Mouse (Mus musculus) MEL (cell line): Measurements from ENCODE around the gene Alg5. TPM values are rescaled to one million over a fixed set of nuclear protein-coding genes. Genes with fewer than 3 reads are reported as not detected.

ENCODE experiments used
- DNase-seq: peaks from one replicate; pipeline ENCODE4 v3.0.0; 2011; ENCODE audit warnings: low read depth, low spot score
- H3K27ac ChIP-seq: 2 replicates; pipeline ENCODE4 v1.5.1; 2012; ENCODE audit warnings: low read depth, mild to moderate bottlenecking, control low read depth, low read length, moderate library complexity; ENCODE audit not compliant: control insufficient read depth
- H3K27me3 ChIP-seq, 2 experiments: fragments of 150-350 bp in 1 of 2; sonication (generic) in 1 of 2; 2 replicates each; pipeline ENCODE4 v1.6.1; 2012; ENCODE audit warnings: low read length in 2 of 2, mild to moderate bottlenecking in 2 of 2, improper control_type of control experiment in 1 of 2, moderate library complexity in 1 of 2; ENCODE audit not compliant: insufficient read depth in 2 of 2, control insufficient read depth in 1 of 2
- H3K36me3 ChIP-seq, 2 experiments: 2 replicates each; pipeline ENCODE4 v1.6.1; 2012 to 2014; ENCODE audit warnings: low read length in 2 of 2, improper control_type of control experiment in 1 of 2, inconsistent platforms in 1 of 2, mild to moderate bottlenecking in 1 of 2; ENCODE audit not compliant: insufficient read depth in 2 of 2, control insufficient read depth in 1 of 2
- H3K4me1 ChIP-seq, 2 experiments: fragments of 150-350 bp in 1 of 2; sonication (generic) in 1 of 2; 2 replicates each; pipeline ENCODE4 v1.6.1; 2012; ENCODE audit warnings: low read length in 2 of 2, improper control_type of control experiment in 1 of 2, mild to moderate bottlenecking in 1 of 2; ENCODE audit not compliant: insufficient read depth in 2 of 2, control insufficient read depth in 1 of 2
- H3K4me3 ChIP-seq, 2 experiments: fragments of 150-350 bp in 1 of 2; sonication (generic) in 1 of 2; 2 replicates each; pipeline ENCODE4 v1.5.1; 2012; ENCODE audit warnings: low read depth in 2 of 2, low read length in 2 of 2, mild to moderate bottlenecking in 2 of 2, moderate library complexity in 2 of 2, control low read depth in 1 of 2, improper control_type of control experiment in 1 of 2; ENCODE audit not compliant: control insufficient read depth in 1 of 2, insufficient read depth in 1 of 2
- H3K79me2 ChIP-seq: 2 replicates; pipeline ENCODE4 v1.6.1; 2012; ENCODE audit warnings: mild to moderate bottlenecking, low read length, moderate library complexity; ENCODE audit not compliant: control insufficient read depth, poor library complexity, insufficient read depth
- H3K9ac ChIP-seq: 2 replicates; pipeline ENCODE4 v1.6.1; 2012; ENCODE audit warnings: low read depth, mild to moderate bottlenecking, control low read depth, low read length, moderate library complexity; ENCODE audit not compliant: control insufficient read depth, poor library complexity, severe bottlenecking
- H3K9me3 ChIP-seq: fragments of 150-350 bp; sonication (generic); replicated peaks from 2 replicates; pipeline ENCODE4 v1.6.1; 2012; ENCODE audit warnings: mild to moderate bottlenecking, low read length, improper control_type of control experiment, moderate library complexity; ENCODE audit not compliant: insufficient read depth
- BHLHE40 ChIP-seq: IDR thresholded peaks from 2 replicates; pipeline ENCODE4 v1.6.1; 2012; ENCODE audit warnings: low read depth, mild to moderate bottlenecking, inconsistent platforms, low read length, improper control_type of control experiment, borderline replicate concordance
- CTCF ChIP-seq, 3 experiments: IDR thresholded peaks in 2 of 3; conservative IDR thresholded peaks in 1 of 3; 2 replicates each; pipeline ENCODE4 v1.5.1; 2011 to 2012; ENCODE audit warnings: low read length in 3 of 3, low read depth in 2 of 3, mild to moderate bottlenecking in 2 of 3, improper control_type of control experiment in 1 of 3, inconsistent platforms in 1 of 3, mixed read lengths in 1 of 3, moderate library complexity in 1 of 3; ENCODE audit not compliant: control insufficient read depth in 1 of 3, insufficient read depth in 1 of 3, poor library complexity in 1 of 3, severe bottlenecking in 1 of 3
- E2F4 ChIP-seq: IDR thresholded peaks from 2 replicates; pipeline ENCODE4 v1.6.1; 2011; ENCODE audit warnings: low read depth, low read length, improper control_type of control experiment, borderline replicate concordance
- EP300 ChIP-seq, 2 experiments: IDR thresholded peaks; 2 replicates each; pipeline ENCODE4 v1.6.1; 2011; ENCODE audit warnings: improper control_type of control experiment in 2 of 2, low read length in 2 of 2, low read depth in 1 of 2, mild to moderate bottlenecking in 1 of 2
- ETS1 ChIP-seq: IDR thresholded peaks from 2 replicates; pipeline ENCODE4 v1.6.1; 2012; ENCODE audit warnings: low read depth, mild to moderate bottlenecking, inconsistent platforms, low read length, improper control_type of control experiment, moderate library complexity
- GABPA ChIP-seq: IDR thresholded peaks from 2 replicates; pipeline ENCODE4 v1.6.1; 2012; ENCODE audit warnings: low read depth, mild to moderate bottlenecking, inconsistent platforms, low read length, improper control_type of control experiment, moderate library complexity
- GATA1 ChIP-seq: IDR thresholded peaks from 2 replicates; pipeline ENCODE4 v1.6.1; 2011; ENCODE audit warnings: low read depth, low read length, improper control_type of control experiment
- MYB ChIP-seq: IDR thresholded peaks from 2 replicates; pipeline ENCODE4 v1.6.1; 2011; ENCODE audit warnings: mild to moderate bottlenecking, low read depth, low read length, improper control_type of control experiment
- MYC ChIP-seq: IDR thresholded peaks from 2 replicates; pipeline ENCODE4 v1.6.1; 2011; ENCODE audit warnings: low read depth, mild to moderate bottlenecking, low read length, improper control_type of control experiment, moderate library complexity
- POLR2A ChIP-seq, 2 experiments: IDR thresholded peaks; 2 replicates each; pipeline ENCODE4 v1.6.1; 2011 to 2012; ENCODE audit warnings: low read length in 2 of 2, mild to moderate bottlenecking in 2 of 2, control low read depth in 1 of 2, improper control_type of control experiment in 1 of 2, low read depth in 1 of 2, moderate library complexity in 1 of 2; ENCODE audit not compliant: control insufficient read depth in 1 of 2, insufficient read depth in 1 of 2, poor library complexity in 1 of 2
- RCOR1 ChIP-seq: IDR thresholded peaks from 2 replicates; pipeline ENCODE4 v1.6.1; 2012; ENCODE audit warnings: low read depth, mild to moderate bottlenecking, inconsistent platforms, low read length, improper control_type of control experiment
- SIN3A ChIP-seq: IDR thresholded peaks from 2 replicates; pipeline ENCODE4 v1.6.1; 2012; ENCODE audit warnings: low read length, improper control_type of control experiment, inconsistent platforms
- TBP ChIP-seq: IDR thresholded peaks from 2 replicates; pipeline ENCODE4 v1.8.0; 2011; ENCODE audit warnings: low read depth, low read length, improper control_type of control experiment
- TCF12 ChIP-seq: IDR thresholded peaks from 2 replicates; pipeline ENCODE4 v1.6.1; 2014; ENCODE audit warnings: low read depth, mild to moderate bottlenecking, inconsistent platforms, low read length, improper control_type of control experiment, moderate library complexity
- polyA plus RNA-seq, 2 experiments: library from polyadenylated mRNA; stranded (reverse) in 1 of 2; unstranded in 1 of 2; fragments of >175 nt in 1 of 2; fragments of >200 nt in 1 of 2; gene quantifications; 2 replicates each; pipeline versions ENCODE4 v1.2.1 to v1.2.4; 2012; ENCODE audit warnings: low replicate concordance in 2 of 2, low read depth in 1 of 2; ENCODE audit not compliant: insufficient read length in 2 of 2, insufficient read depth in 1 of 2, missing spikeins in 1 of 2
- total RNA-seq: library from RNA; depleted of rRNA; stranded (reverse); fragments of 300-350 nt; gene quantifications from 2 replicates; pipeline ENCODE4 v1.2.3, GENCODE M21; 2012

Gene Alg5
- total and polyA plus RNA-seq, 3 experiments, result 34.8 to 44.0 TPM; not detected in 1

DNA sequence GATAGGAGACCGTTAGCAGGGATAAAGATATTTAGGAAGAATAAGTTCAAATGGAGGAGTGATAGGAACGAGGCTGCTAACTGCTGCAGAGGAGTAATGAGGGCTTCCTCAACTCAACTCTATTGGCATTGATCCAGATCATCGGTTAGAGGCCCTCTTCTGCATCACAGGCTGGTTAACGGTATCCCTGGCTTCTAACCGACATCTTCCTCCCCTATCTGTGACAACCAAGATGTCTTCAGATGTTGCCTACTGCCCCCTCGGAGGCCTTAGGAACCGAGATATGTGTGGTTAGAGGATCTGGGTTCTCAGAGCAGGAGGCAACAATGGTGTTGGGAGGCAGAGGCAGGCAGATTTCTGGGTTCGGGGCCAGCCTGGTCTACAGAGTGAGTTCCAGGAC lies 33.3 kb downstream of the Alg5 start:
- TF ChIP-seq POLR2A (IDR thresholded peaks at IDR 0.05; ENCODE audit: control insufficient read depth in 1 of 2, insufficient read depth in 1 of 2, low read depth in 1 of 2, low read length in 2 of 2, poor library complexity in 1 of 2), result peak in 1 of 2 experiments; percentile 30; a peak in 1 of 4 replicates
- peak; percentile 78 for TF ChIP-seq TCF12
- peak; percentile 46; the same call in 1 of the 2 replicates for TF ChIP-seq GATA1
- TF ChIP-seq MYC, result no peak
- TF ChIP-seq MYB, result peak; percentile 95
- peak; percentile 31; the same call in 1 of the 2 replicates for TF ChIP-seq ETS1
- TF ChIP-seq RCOR1, result peak; percentile 31; the same call in 1 of the 2 replicates
- peak; percentile 64 to 92; a peak in 3 of 4 replicates for TF ChIP-seq EP300 (IDR thresholded peaks at IDR 0.05; ENCODE audit: low read depth in 1 of 2, low read length in 2 of 2)
- TF ChIP-seq SIN3A, result 0 out of 2 replicates have a peak, but pooled peaks have one; percentile 31
- 0 out of 2 replicates have a peak, but pooled peaks have one; percentile 5 for TF ChIP-seq TBP
- no peak for TF ChIP-seq BHLHE40
- TF ChIP-seq CTCF (IDR thresholded peaks at IDR 0.05 in 2 of 3, conservative IDR thresholded peaks at IDR 0.05 in 1 of 3; ENCODE audit: control insufficient read depth in 1 of 3, insufficient read depth in 1 of 3, low read depth in 2 of 3, low read length in 3 of 3, poor library complexity in 1 of 3, severe bottlenecking in 1 of 3), result no peak
- H3K27ac ChIP-seq, result peak overlapping the region; percentile 21; the same call in 1 of the 2 replicates

DNA sequence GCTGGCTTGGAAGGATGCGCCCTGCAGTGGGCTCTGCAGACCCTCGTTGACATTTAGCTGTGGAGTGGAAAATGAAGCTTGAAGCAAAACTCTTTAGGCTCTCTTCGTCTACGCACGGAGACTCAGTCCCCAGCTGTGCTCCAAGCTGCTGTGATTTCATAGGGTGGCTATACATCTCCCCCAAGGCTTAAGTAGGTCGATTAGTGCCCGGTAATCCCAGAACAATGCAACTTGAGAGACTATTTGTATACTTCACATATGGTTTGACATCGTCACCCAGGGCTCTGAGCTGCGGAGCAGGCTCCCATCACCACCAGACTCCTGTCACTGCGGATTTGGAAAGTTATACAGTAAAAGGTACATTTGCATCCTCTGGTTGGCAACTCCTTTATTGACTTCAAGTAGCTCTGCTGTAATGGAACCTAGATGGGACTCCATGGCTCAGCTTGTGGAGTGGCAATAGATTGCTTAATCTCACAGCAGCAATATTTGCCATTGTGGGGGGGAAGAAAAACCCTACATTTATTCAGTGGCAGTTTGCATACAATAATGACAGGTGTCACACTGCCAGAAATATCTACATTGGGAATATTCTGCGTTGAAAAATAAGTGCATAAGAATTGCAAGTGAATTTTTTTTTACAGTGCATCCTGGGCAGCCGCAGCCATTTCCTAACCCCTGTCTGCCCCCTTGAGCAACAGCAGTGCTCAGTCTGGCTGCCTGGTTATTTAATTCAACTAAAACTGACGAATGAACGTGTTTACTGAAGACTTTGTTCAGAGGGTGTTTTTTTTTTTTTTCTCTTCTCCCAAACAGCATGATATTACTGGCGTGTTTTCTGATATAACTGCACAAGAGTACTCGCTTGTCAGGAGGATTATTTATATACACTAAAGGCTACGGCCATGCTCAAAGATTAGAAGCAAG lies 34.3 kb downstream of the Alg5 start:
- no peak for TF ChIP-seq EP300 (IDR thresholded peaks at IDR 0.05; ENCODE audit: low read depth in 1 of 2, low read length in 2 of 2)
- TF ChIP-seq ETS1, result no peak
- no peak for TF ChIP-seq E2F4
- TF ChIP-seq GABPA, result no peak
- Histone ChIP-seq H3K27me3 (no peaks in the 10 kb centered on the region), H3K27ac (no peak overlapping the region), H3K36me3 (peaks cover 0 to 4% of the 10 kb centered on the region in 2 experiments; a peak in 2 of 4 replicates), H3K9ac (no peak overlapping the region), H3K79me2 (no peaks in the 10 kb centered on the region), H3K9me3 (no peaks in the 10 kb centered on the region), H3K4me1 (peaks cover 4 to 8% of the 10 kb centered on the region in 2 experiments), H3K4me3 (no peak overlapping the region)
- no peak for DNase-seq

More for the DNA sequence above, 33.3 kb downstream of the Alg5 start:
- Histone ChIP-seq H3K4me3 (no peak overlapping the region), H3K9ac (no peak overlapping the region), H3K79me2 (no peaks in the 10 kb centered on the region), H3K36me3 (peaks cover 0 to 4% of the 10 kb centered on the region in 2 experiments; a peak in 2 of 4 replicates), H3K9me3 (no peaks in the 10 kb centered on the region), H3K4me1 (peaks cover 4 to 8% of the 10 kb centered on the region in 2 experiments), H3K27me3 (no peaks in the 10 kb centered on the region)
- DNase-seq, result peak; percentile 91
